Mouse (Mus musculus): ENCODE measurements around the gene Inha. TPM values are rescaled to one million over a fixed set of nuclear protein-coding genes. Genes with fewer than 3 reads are reported as not detected.

Inha gene
- polyA plus RNA-seq, 1 experiment = 0.64 TPM

DNA sequence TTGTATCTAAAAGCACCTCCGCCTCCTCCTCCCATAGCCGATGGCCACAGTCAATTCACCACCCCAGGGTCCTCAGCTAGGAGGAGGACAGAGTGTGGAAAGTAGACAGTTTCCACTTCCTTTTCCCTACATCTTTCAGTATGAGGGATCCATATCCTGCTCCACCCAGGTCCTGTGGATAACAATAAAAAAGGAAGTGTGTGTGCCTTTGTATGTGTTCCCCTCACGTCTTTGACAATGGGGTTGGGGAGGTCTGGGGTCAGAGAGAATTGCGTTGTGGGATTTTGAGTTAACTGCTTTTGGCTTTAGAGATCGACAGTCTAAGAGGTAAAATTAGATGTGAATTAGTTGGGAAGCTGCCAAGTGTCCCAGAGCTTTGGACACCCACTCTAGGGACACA lies 3.3 kb downstream of the Inha start:
- Histone ChIP-seq H3K79me2 (ENCODE audit: control insufficient read depth, insufficient read depth) (no peaks in the 10 kb centered on the region), H3K27me3 (ENCODE audit: control insufficient read depth, insufficient read depth, insufficient read length) (peaks cover 7% of the 10 kb centered on the region), H3K36me3 (ENCODE audit: control insufficient read depth, insufficient read depth) (no peaks in the 10 kb centered on the region), H3K4me3 (ENCODE audit: insufficient read depth, poor library complexity, severe bottlenecking) (no peak overlapping the region), H3ac (ENCODE audit: control insufficient read depth, insufficient read length, low read depth) (no peak overlapping the region), H3K79me3 (ENCODE audit: low read depth) (no peaks in the 10 kb centered on the region)
- TF ChIP-seq MAX (IDR thresholded peaks at IDR 0.05) (no peak), CEBPB (IDR thresholded peaks at IDR 0.05; ENCODE audit: low read depth) (no peak)

DNA sequence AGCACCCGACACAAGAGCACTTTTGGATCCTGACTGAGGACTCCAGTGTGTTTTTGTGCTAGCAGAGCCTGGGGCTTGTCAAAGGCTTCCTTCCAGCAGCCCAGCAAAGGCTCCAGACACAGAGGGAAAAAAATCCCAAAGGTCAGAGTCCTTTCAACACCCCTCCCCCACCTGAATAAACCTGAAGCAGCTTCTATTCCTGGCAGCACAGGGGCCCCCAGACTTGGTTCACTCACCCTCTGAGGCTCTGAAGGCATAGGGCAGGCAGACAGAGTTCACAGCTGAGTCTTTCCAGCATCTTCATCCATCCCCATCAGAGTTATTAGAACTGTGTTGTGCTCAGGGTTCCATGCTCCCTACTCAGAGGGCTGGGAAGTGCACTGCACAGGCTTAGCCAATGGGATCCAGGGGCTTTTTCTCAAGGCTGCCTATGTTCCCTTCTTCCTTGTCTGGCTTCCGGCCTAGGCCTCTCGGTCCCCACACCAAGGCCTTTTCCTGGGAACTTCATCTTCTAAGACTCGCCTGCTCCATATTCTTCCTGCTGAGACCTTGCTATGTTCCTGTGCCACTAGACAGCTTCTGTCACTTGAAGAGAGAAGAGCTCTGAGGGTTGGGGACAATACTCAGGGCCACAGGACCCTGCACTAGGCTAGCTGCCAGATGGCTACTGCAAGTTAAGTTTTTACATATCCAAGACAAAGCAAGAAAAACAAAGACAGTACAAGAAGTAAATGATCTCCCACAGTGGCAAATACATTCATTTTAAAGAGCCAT lies 4.7 kb downstream of the Inha start:
- H3K4me3 ChIP-seq (ENCODE audit: insufficient read depth, poor library complexity, severe bottlenecking) = no peak overlapping the region
- TF ChIP-seq MYOG (IDR thresholded peaks at IDR 0.05; ENCODE audit: control insufficient read depth, extremely low read depth, insufficient read length) (no peak), CTCF (IDR thresholded peaks at IDR 0.05; ENCODE audit: control insufficient read depth, insufficient read depth, insufficient read length) (no peak)
- H3K79me3 ChIP-seq (ENCODE audit: low read depth) = no peaks in the 10 kb centered on the region
- H3K79me2 ChIP-seq (ENCODE audit: control insufficient read depth, insufficient read depth) = no peaks in the 10 kb centered on the region
- peaks cover 7% of the 10 kb centered on the region for H3K27me3 ChIP-seq (ENCODE audit: control insufficient read depth, insufficient read depth, insufficient read length)
- H3K36me3 ChIP-seq (ENCODE audit: control insufficient read depth, insufficient read depth) = no peaks in the 10 kb centered on the region
- no peak overlapping the region for H3ac ChIP-seq (ENCODE audit: control insufficient read depth, insufficient read length, low read depth)

GRCm38 (mm10) chr1:75512550-75512949 lies 5.7 kb downstream of the Inha start:
- no peaks in the 10 kb centered on the region for H3K79me2 ChIP-seq (ENCODE audit: control insufficient read depth, insufficient read depth)
- no peak overlapping the region for H3K4me3 ChIP-seq (ENCODE audit: insufficient read depth, poor library complexity, severe bottlenecking)
- no peak for TF ChIP-seq FOSL1 (IDR thresholded peaks at IDR 0.05; ENCODE audit: insufficient read depth, low read length, poor library complexity, severe bottlenecking)
- TF ChIP-seq MAX (IDR thresholded peaks at IDR 0.05) = no peak
- TF ChIP-seq MYOD1 (IDR thresholded peaks at IDR 0.05; ENCODE audit: control insufficient read depth, insufficient read length, low read depth) = no peak
- no peak for TF ChIP-seq CTCF (IDR thresholded peaks at IDR 0.05; ENCODE audit: control insufficient read depth, insufficient read depth, insufficient read length)
- no peak for TF ChIP-seq USF1 (IDR thresholded peaks at IDR 0.05; ENCODE audit: low read depth)
- H3K36me3 ChIP-seq (ENCODE audit: control insufficient read depth, insufficient read depth) = no peaks in the 10 kb centered on the region
- no peaks in the 10 kb centered on the region for H3K79me3 ChIP-seq (ENCODE audit: low read depth)
- H3ac ChIP-seq (ENCODE audit: control insufficient read depth, insufficient read length, low read depth) = no peak overlapping the region
- H3K27me3 ChIP-seq (ENCODE audit: control insufficient read depth, insufficient read depth, insufficient read length) = peaks cover 6% of the 10 kb centered on the region

DNA sequence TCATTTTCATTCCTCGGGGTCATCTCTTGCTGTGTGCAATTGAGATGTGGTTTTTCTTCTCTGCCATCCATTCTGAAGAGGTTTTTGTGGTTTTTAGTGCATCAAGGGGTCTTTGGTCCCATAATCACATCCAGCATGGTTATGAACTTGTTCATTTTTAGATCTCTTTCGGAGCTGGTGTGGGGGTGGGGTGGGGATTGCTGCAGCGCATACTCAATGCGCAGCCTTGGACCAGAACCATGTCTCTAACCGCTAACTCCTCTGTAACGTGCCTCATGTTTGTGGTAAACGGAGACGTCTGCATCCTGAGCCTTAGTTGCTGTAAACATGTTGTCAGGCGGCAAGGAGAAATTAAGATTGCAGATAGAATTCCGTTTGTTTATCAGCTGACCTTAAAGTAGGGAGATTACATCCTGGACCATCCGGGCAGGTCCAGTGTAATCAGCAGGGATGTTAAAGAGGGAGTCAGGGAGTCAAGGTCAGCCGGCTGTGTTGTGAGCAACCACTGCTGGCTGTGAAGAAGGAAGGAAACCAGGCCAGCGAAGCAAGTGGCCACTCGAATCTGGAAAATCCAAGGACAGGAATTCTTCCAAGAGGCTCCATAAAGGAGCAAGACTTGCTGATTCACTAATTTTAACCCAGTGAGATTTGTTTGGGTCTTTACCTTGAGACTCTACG lies 10.0 kb downstream of the Inha start:
- Histone ChIP-seq H3K36me3 (ENCODE audit: control insufficient read depth, insufficient read depth) (no peaks in the 10 kb centered on the region), H3ac (ENCODE audit: control insufficient read depth, insufficient read length, low read depth) (no peak overlapping the region), H3K4me3 (ENCODE audit: insufficient read depth, poor library complexity, severe bottlenecking) (no peak overlapping the region), H3K27me3 (ENCODE audit: control insufficient read depth, insufficient read depth, insufficient read length) (peaks cover 6% of the 10 kb centered on the region), H3K79me2 (ENCODE audit: control insufficient read depth, insufficient read depth) (no peaks in the 10 kb centered on the region), H3K79me3 (ENCODE audit: low read depth) (no peaks in the 10 kb centered on the region)
- no peak for TF ChIP-seq MYOD1 (IDR thresholded peaks at IDR 0.05; ENCODE audit: control insufficient read depth, insufficient read length, low read depth)
- no peak for TF ChIP-seq CTCF (IDR thresholded peaks at IDR 0.05; ENCODE audit: control insufficient read depth, insufficient read depth, insufficient read length)
- no peak for TF ChIP-seq USF1 (IDR thresholded peaks at IDR 0.05; ENCODE audit: low read depth)
- TF ChIP-seq FOSL1 (IDR thresholded peaks at IDR 0.05; ENCODE audit: insufficient read depth, low read length, poor library complexity, severe bottlenecking) = no peak
- no peak for TF ChIP-seq MAX (IDR thresholded peaks at IDR 0.05)
- no peak for TF ChIP-seq MYOG (IDR thresholded peaks at IDR 0.05; ENCODE audit: control insufficient read depth, extremely low read depth, insufficient read length)
- no peak for TF ChIP-seq CEBPB (IDR thresholded peaks at IDR 0.05; ENCODE audit: low read depth)

DNA sequence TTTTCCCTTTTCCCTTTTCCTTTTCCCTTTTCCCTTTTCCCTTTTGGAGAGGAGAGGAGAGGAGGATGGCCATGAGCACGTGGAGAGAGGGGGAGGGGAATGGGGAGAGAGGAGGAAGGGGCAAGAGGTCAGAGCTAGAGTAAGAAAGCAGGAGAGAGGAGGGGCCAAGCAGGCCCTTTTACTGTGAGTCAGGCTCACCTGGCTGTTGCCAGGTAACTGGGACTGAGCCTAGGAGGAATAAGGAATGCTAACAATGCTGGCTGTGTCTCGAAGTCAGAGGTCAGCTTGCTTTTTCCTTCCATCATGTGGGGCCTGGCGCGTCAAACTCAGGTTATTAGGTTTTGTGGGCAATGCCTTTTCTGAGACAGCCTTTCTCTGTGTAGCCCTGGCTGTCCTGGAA lies 11.1 kb downstream of the Inha start:
- TF ChIP-seq MYOG (IDR thresholded peaks at IDR 0.05; ENCODE audit: control insufficient read depth, extremely low read depth, insufficient read length) (no peak), FOSL1 (IDR thresholded peaks at IDR 0.05; ENCODE audit: insufficient read depth, low read length, poor library complexity, severe bottlenecking) (no peak), USF1 (IDR thresholded peaks at IDR 0.05; ENCODE audit: low read depth) (no peak), MAX (IDR thresholded peaks at IDR 0.05) (no peak), MYOD1 (IDR thresholded peaks at IDR 0.05; ENCODE audit: control insufficient read depth, insufficient read length, low read depth) (no peak), CTCF (IDR thresholded peaks at IDR 0.05; ENCODE audit: control insufficient read depth, insufficient read depth, insufficient read length) (no peak), CEBPB (IDR thresholded peaks at IDR 0.05; ENCODE audit: low read depth) (no peak)
- Histone ChIP-seq H3ac (ENCODE audit: control insufficient read depth, insufficient read length, low read depth) (no peak overlapping the region), H3K79me3 (ENCODE audit: low read depth) (peaks cover 4% of the 10 kb centered on the region), H3K27me3 (ENCODE audit: control insufficient read depth, insufficient read depth, insufficient read length) (peaks cover 6% of the 10 kb centered on the region), H3K36me3 (ENCODE audit: control insufficient read depth, insufficient read depth) (no peaks in the 10 kb centered on the region), H3K4me3 (ENCODE audit: insufficient read depth, poor library complexity, severe bottlenecking) (no peak overlapping the region), H3K79me2 (ENCODE audit: control insufficient read depth, insufficient read depth) (peaks cover 9% of the 10 kb centered on the region)

DNA sequence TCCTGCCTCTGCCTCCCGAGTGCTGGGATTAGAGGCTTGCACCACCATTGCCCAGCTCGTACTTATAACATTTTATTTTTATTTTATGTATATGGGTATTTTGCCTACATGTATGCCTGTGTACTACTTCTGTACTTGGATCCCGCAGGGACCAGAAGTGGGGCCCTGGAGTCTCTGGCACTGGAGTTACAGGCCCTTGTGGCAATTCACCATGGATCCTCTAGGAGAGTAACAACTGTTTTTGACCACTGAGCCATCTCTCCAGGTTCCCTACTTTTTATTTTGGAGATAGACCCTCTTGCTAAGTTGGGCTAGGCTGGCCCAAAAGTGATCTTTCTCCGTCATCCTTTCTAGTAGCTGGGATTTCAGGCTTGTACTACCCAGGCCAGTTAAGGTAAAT lies 11.6 kb downstream of the Inha start:
- Histone ChIP-seq H3K79me2 (ENCODE audit: control insufficient read depth, insufficient read depth) (peaks cover 12% of the 10 kb centered on the region), H3K79me3 (ENCODE audit: low read depth) (peaks cover 4% of the 10 kb centered on the region), H3K27me3 (ENCODE audit: control insufficient read depth, insufficient read depth, insufficient read length) (peaks cover 6% of the 10 kb centered on the region), H3K36me3 (ENCODE audit: control insufficient read depth, insufficient read depth) (no peaks in the 10 kb centered on the region), H3K4me3 (ENCODE audit: insufficient read depth, poor library complexity, severe bottlenecking) (no peak overlapping the region), H3ac (ENCODE audit: control insufficient read depth, insufficient read length, low read depth) (no peak overlapping the region)
- TF ChIP-seq MYOG (IDR thresholded peaks at IDR 0.05; ENCODE audit: control insufficient read depth, extremely low read depth, insufficient read length) (no peak), CEBPB (IDR thresholded peaks at IDR 0.05; ENCODE audit: low read depth) (no peak)

Measured in C2C12 (cell line).